Mouse (Mus musculus) splenic B cell, adult 2 months (primary cell): ENCODE data around the gene Prkce.
"Not testable (repeated sequence)": the region's sequence is repeated elsewhere in the genome, so short reads cannot be mapped to it uniquely, and the experiment has no call there.

Experiments used
- DNase-seq: peaks from one replicate; pipeline ENCODE4 v3.0.0-alpha.2; 2011; ENCODE audit warnings: low read depth, low spot score
- H3K27me3 ChIP-seq: 2 replicates; pipeline ENCODE4 v1.6.1; 2012; ENCODE audit warnings: mild to moderate bottlenecking, low read length, moderate library complexity, mixed read lengths; ENCODE audit not compliant: control insufficient read depth, poor library complexity, insufficient read depth, severe bottlenecking
- H3K36me3 ChIP-seq: 2 replicates; pipeline ENCODE4 v1.6.1; 2012; ENCODE audit warnings: mild to moderate bottlenecking, low read length, moderate library complexity, mixed read lengths; ENCODE audit not compliant: control insufficient read depth, poor library complexity, insufficient read depth, severe bottlenecking

The Prkce gene

GRCm38 (mm10) chr17:86470160-86470559, 302.6 kb downstream of the Prkce start:
- no peak for DNase-seq
- Histone ChIP-seq H3K27me3 (no peaks in the 10 kb centered on the region), H3K36me3 (no peaks in the 10 kb centered on the region)

- peak; percentile 79 for DNase-seq
- no peaks in the 10 kb centered on the region for H3K27me3 ChIP-seq
- H3K36me3 ChIP-seq, result peaks cover under 1% of the 10 kb centered on the region; the same call in 1 of the 2 replicates
Measured at GRCm38 (mm10) chr17:86471684-86472083, 304.1 kb downstream of the Prkce start.

- peaks cover 3% of the 10 kb centered on the region for H3K36me3 ChIP-seq
- DNase-seq, result no peak
- no peaks in the 10 kb centered on the region for H3K27me3 ChIP-seq
Measured at GRCm38 (mm10) chr17:86476674-86477073, 309.1 kb downstream of the Prkce start.

DNA sequence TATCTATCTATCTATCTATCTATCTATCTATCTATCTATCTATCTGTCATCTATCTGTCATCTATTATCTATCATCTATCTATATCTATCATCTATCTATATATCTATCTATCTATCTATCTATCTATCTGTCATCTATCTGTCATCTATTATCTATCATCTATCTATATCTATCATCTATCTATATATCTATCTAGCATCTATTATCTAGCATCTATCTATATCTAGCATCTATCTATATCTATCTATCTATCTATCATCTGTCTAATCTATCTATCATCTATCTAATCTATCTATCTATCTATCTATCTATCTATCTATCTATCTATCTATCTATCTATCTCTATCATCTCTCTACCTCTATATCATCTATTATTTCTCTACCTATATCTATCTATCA, 309.8 kb downstream of the Prkce start:
- not testable (repeated sequence) for H3K36me3 ChIP-seq, H3K27me3 ChIP-seq, DNase-seq

GRCm38 (mm10) chr17:86479406-86479805, 311.8 kb downstream of the Prkce start:
- Histone ChIP-seq H3K27me3 (no peaks in the 10 kb centered on the region), H3K36me3 (peaks cover 7% of the 10 kb centered on the region)
- DNase-seq, result no peak

GRCm38 (mm10) chr17:86482675-86483074, 315.1 kb downstream of the Prkce start:
- no peaks in the 10 kb centered on the region for H3K27me3 ChIP-seq
- no peak for DNase-seq
- peaks cover 5% of the 10 kb centered on the region for H3K36me3 ChIP-seq

DNA sequence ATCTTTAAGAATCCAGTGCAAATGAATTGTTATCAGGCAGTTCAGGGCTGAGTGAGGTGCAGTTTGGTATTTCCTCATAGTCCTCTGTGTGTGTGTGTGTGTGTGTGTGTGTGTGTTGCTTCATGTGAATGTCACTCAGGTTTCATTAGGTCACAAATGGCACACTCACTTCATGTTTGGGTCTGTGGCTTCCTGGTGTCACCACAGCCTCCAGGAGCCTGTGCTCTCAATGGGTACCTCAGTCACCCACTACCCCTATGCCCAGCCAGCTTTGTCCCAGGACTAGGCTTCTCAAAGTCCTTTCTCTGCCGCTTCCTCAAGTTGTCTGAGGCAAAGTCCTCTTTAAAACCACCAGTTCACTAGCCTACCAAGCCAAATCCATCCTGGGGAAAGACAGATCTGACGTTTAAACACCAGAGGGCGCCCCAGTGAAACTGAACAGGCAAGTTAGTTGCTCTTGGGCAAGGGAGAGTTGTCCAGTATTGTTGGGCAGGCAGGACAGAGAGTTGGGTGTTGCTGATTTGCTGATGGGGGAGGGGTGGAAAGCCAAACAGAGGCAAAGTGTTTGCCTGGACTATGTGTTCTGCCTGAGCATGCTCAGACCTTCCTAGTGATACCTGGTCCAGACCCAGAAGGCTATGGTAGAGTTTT, 316.6 kb downstream of the Prkce start:
- DNase-seq, result peak; percentile 76
- Histone ChIP-seq H3K27me3 (no peaks in the 10 kb centered on the region; the same call in 1 of the 2 replicates), H3K36me3 (peaks cover 5% of the 10 kb centered on the region)

GRCm38 (mm10) chr17:86486657-86487056, 319.1 kb downstream of the Prkce start:
- H3K36me3 ChIP-seq, result peaks cover 6% of the 10 kb centered on the region
- H3K27me3 ChIP-seq, result no peaks in the 10 kb centered on the region; the same call in 1 of the 2 replicates
- DNase-seq, result no peak

- Histone ChIP-seq H3K27me3 (no peaks in the 10 kb centered on the region; the same call in 1 of the 2 replicates), H3K36me3 (peaks cover 9% of the 10 kb centered on the region)
- DNase-seq, result no peak
Measured at GRCm38 (mm10) chr17:86487450-86487849, 319.9 kb downstream of the Prkce start.

- no peaks in the 10 kb centered on the region; the same call in 1 of the 2 replicates for H3K27me3 ChIP-seq
- peaks cover 6% of the 10 kb centered on the region for H3K36me3 ChIP-seq
- DNase-seq, result no peak
Measured at GRCm38 (mm10) chr17:86489827-86490226, 322.2 kb downstream of the Prkce start.

- no peaks in the 10 kb centered on the region; the same call in 1 of the 2 replicates for H3K27me3 ChIP-seq
- H3K36me3 ChIP-seq, result peaks cover 6% of the 10 kb centered on the region
- DNase-seq, result no peak
Measured at GRCm38 (mm10) chr17:86492376-86492775, 324.8 kb downstream of the Prkce start.

GRCm38 (mm10) chr17:86493891-86494420, 326.4 kb downstream of the Prkce start:
- H3K27me3 ChIP-seq, result no peaks in the 10 kb centered on the region; the same call in 1 of the 2 replicates
- no peak for DNase-seq
- H3K36me3 ChIP-seq, result peaks cover 9% of the 10 kb centered on the region

DNA sequence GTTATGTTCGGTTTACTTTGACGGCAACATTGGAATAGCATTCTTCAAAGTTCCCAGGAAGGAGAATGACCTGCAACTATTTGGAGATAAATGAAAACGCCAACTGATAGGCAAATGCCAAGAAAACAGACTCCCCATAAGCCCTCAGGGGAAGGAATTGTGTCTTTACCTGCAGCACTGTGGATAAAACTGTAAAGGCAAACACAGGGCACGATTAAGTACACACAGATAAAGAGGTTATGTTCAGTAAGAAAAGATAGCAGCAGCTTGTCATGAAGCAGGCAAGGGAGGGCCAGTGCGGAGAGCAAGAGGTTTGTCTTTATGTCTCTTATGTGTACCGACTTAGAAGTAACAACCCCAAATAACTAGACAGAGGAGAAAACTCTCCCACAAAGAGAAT, 326.9 kb downstream of the Prkce start:
- no peak for DNase-seq
- Histone ChIP-seq H3K36me3 (peaks cover 13% of the 10 kb centered on the region), H3K27me3 (no peaks in the 10 kb centered on the region)

DNA sequence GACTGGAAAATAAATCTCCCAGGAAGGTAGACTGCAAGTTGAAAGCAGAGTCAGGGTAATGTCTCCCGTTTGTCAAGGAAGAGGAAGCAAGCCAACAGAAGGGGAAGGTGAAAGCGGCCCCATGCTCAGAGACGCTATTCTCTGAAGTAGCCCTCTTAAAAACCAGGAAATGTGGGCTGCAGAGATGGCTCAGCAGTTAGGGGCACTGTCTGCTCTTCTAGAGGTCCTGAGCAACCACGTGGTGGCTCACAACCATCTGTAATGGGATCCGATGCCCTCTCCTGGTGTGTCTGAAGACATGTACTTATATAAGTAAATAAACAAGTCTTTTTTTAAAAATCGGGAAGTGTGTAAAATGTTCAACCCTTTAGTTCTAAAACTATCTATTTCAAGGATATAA, 327.3 kb downstream of the Prkce start:
- peak; percentile 41 for DNase-seq
- peaks cover 13% of the 10 kb centered on the region for H3K36me3 ChIP-seq
- no peaks in the 10 kb centered on the region for H3K27me3 ChIP-seq

DNA sequence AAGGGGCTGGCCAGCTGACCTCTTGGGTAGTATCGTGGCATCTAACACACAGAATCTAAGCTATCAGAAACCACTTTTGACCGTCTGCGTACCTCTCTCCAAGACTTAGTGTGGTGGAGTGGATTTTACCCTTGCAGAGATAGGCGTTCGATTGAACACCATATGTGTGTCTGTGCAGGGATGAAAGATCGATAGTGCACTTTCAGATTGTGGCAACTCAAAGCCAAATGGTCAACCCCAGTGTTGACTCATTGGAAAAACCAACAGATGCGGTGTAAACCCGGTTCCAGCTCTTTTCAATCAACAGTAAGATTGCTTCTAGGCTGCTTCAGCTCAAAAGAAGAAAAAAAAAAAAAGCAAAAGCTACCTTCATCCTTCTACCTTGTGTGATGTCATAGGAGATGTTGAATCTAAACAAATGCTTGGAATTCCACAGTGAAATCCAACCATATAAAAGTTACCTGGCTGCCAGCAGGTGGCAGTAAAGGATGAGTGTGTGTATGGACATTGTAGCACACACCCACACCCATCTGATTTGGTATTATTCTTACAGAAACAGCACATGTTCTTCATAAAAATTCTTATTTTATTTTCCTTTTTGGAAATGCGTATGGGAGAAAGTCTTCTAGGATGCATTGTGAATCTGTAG, 328.7 kb downstream of the Prkce start:
- Histone ChIP-seq H3K36me3 (peaks cover 17% of the 10 kb centered on the region), H3K27me3 (no peaks in the 10 kb centered on the region)
- peak; percentile 58 for DNase-seq
